Mouse (Mus musculus) ovary, adult 10 weeks (tissue): ENCODE data around the gene Olfr902. TPM values are rescaled to one million over a fixed set of nuclear protein-coding genes. Genes with fewer than 3 reads are reported as not detected.

Experiments used
- polyA plus RNA-seq: library from polyadenylated mRNA; stranded (reverse); fragments of 350-450 nt; fragmentation: Illumina TruSeq; extraction: RNeasy Lipid Tissue Mini Kit (QIAGEN cat#74804); gene quantifications from one replicate; pipeline ENCODE4 v1.2.3, GENCODE M21; 2014

Olfr902 gene
- polyA plus RNA-seq = not detected

DNA sequence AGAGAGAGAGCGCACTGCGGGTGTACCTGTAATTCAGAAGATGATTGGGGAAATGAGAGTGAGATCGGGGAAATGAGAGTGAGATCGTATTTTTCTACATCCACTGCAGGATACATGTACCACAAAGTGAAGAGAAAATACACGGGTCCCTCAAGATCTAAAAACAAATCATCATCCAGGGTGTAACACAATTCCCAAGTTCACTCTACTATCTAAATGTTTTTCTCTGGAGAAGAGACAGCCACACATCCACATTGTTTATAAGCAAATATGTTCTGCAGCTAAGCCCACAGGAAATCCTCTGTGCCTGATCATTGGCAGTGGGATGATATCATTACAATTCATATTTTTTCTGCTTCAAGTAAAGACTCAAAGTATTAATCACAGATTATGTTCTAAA lies at the start of gene Olfr902:
TSS of gene Olfr902 (plus strand) at position 301 of the 400 bp plus-strand sequence.

DNA sequence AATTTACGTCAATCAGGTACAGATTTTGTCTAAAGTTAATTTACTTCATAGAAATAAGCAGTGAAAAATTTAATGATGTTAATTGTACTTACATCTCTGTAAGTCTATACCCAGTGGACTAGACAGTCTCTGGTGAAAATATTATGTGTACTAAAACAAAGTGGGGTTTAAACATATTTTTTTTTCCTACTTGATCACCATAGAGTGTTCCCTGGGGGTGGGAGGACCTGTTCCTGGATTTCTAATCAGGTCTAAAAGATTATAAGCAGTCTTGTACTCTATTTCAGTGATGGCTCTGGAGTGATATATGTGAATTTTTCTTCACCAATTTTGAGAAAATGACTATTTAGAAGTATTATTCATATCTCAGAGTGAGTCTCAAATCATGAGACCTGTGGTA lies 46.1 kb upstream of the Olfr902 start, which contains the start of gene Olfr147:
TSS of gene Olfr147 (plus strand) at position 301 of the 400 bp plus-strand sequence.

DNA sequence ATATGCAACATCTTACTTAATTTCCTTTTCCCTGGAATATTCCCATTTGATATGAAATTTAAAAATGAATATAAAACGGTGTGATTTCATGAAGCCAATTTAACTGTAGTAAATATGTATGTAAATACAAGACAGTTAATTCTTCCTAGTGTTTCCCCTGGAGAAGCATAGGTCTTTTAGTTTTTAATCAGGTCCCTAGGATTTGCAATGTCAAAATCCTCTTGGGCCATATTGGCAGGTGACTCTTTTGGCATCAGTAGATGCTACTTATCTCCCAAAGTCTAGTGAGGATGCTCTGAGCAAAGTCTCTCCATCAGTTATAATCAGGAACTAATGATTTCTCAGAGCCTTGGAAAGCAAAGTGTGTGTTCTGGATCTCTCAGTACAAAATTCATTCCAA lies 18.3 kb upstream of the Olfr902 start, which contains the start of gene Olfr901:
TSS of gene Olfr901 (plus strand) at position 301 of the 400 bp plus-strand sequence.

DNA sequence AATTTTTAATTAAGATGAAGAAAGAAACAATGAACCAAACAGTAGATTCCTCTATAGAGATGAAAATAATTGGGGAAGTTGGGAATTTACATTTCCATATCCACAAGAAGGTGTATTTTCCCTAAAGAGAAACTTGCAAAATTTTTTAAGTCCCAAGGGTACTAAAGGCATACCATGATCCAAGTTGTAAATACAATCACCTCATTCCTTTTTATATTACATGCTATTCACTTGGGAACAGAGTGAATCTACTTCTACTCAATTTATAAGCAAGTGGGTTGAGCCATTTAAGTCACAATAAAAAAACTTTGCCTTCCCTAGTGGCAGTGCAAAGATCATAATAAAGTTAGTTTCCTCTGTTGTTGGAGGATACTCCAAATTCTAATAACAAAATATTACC lies 15.4 kb downstream of the Olfr902 start, which contains the start of gene Olfr904:
TSS of gene Olfr904 (plus strand) at position 301 of the 400 bp plus-strand sequence.

DNA sequence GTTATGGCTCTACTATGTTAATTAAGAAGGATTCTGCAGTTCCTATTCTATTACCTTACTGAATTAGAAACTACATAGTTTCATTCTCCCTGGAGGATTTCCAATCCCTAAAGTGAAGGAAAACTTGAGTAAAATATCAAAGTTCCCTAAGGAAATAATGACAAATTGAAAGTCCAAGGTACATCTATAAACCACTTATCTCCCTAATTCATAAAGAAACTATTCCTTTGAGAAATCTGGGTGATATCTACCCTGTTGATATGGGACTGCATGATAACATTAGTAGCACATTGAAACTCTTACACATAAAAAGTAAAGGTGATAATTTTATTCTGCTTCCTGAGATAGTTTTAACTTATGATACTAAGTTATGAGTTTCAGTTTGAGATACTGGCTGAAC lies 23.4 kb downstream of the Olfr902 start, which contains the start of gene Olfr905:
TSS of gene Olfr905 (plus strand) at position 301 of the 400 bp plus-strand sequence.

DNA sequence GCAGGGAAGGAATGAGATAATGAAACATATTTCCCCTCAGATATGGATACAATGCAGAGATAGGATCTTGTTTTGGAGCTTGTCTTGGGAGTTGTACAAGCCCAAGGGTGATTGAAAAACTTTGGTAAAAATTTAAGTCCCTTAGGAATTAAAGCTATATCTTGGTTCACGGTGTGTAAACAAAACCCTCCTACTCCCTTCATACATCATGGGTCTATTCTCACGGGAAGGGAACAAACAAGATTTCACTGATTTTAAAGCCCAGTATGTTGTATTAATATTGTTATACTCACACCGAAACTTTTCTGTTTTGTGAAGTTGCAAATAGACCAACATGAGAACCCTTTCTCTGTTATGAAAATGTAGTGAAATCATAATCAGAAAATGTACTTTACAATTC lies 39.3 kb downstream of the Olfr902 start, which contains the start of gene Olfr906:
TSS of gene Olfr906 (plus strand) at position 301 of the 400 bp plus-strand sequence.

DNA sequence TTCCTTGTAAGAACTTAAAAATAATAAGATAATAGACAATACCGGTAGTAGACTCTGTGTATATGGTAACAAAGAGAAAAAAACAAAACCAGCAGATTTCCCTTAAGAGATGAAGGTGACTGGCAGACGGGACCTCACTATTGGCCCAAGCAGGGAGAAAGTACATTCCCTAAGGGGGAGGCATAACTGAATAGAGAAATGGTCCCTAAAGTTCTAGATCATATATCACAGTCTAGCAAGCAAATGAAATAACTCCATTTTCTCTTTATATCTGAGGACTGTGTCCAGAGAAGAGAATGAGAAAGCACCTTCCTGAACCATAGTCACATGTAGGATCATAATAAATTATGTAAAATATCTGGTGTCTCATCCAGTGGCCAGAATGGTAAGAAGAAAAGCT lies 48.0 kb downstream of the Olfr902 start, which contains the start of gene Olfr907:
TSS of gene Olfr907 (plus strand) at position 301 of the 400 bp plus-strand sequence.

Other genes starting within 250 kb of the Olfr902 start
- not detected for gene Olfr893, start 239.3 kb upstream of the Olfr902 start, polyA plus RNA-seq
- not detected for gene Olfr894, start 229.6 kb upstream of the Olfr902 start, polyA plus RNA-seq
- gene Olfr143, start 194.9 kb upstream of the Olfr902 start, polyA plus RNA-seq = not detected
- not detected for gene Olfr895, start 179.8 kb upstream of the Olfr902 start, polyA plus RNA-seq
- gene Olfr896-ps1, start 156.5 kb upstream of the Olfr902 start, polyA plus RNA-seq = not detected
- gene Olfr25, start 118.6 kb upstream of the Olfr902 start, polyA plus RNA-seq = not detected
- gene Olfr898, start 99.2 kb upstream of the Olfr902 start, polyA plus RNA-seq = not detected
- gene Olfr250, start 80.8 kb upstream of the Olfr902 start, polyA plus RNA-seq = not detected
- not detected for gene Olfr251, start 70.6 kb upstream of the Olfr902 start, polyA plus RNA-seq
- not detected for gene Olfr147, start 46.0 kb upstream of the Olfr902 start, polyA plus RNA-seq
- not detected for gene Olfr901, start 18.2 kb upstream of the Olfr902 start, polyA plus RNA-seq
- gene Olfr904, start 15.5 kb downstream of the Olfr902 start, polyA plus RNA-seq = not detected
- gene Olfr905, start 23.5 kb downstream of the Olfr902 start, polyA plus RNA-seq = not detected
- not detected for gene Olfr906, start 39.4 kb downstream of the Olfr902 start, polyA plus RNA-seq
- not detected for gene Olfr907, start 48.1 kb downstream of the Olfr902 start, polyA plus RNA-seq
- not detected for gene Olfr911-ps1, start 73.9 kb downstream of the Olfr902 start, polyA plus RNA-seq
- gene Olfr910, start 90.2 kb downstream of the Olfr902 start, polyA plus RNA-seq = not detected
- not detected for gene Olfr912, start 132.5 kb downstream of the Olfr902 start, polyA plus RNA-seq
- gene Olfr913, start 145.1 kb downstream of the Olfr902 start, polyA plus RNA-seq = not detected
- not detected for gene Olfr914, start 157.4 kb downstream of the Olfr902 start, polyA plus RNA-seq
- not detected for gene Olfr916, start 212.2 kb downstream of the Olfr902 start, polyA plus RNA-seq
- gene Olfr917, start 218.2 kb downstream of the Olfr902 start, polyA plus RNA-seq = not detected
- gene Olfr918, start 226.9 kb downstream of the Olfr902 start, polyA plus RNA-seq = not detected